Mouse (Mus musculus): Measurements from ENCODE around the gene Clic5.
"Not testable (repeated sequence)": the region's sequence is repeated elsewhere in the genome, so short reads cannot be mapped to it uniquely, and the experiment has no call there.

Clic5 gene

DNA sequence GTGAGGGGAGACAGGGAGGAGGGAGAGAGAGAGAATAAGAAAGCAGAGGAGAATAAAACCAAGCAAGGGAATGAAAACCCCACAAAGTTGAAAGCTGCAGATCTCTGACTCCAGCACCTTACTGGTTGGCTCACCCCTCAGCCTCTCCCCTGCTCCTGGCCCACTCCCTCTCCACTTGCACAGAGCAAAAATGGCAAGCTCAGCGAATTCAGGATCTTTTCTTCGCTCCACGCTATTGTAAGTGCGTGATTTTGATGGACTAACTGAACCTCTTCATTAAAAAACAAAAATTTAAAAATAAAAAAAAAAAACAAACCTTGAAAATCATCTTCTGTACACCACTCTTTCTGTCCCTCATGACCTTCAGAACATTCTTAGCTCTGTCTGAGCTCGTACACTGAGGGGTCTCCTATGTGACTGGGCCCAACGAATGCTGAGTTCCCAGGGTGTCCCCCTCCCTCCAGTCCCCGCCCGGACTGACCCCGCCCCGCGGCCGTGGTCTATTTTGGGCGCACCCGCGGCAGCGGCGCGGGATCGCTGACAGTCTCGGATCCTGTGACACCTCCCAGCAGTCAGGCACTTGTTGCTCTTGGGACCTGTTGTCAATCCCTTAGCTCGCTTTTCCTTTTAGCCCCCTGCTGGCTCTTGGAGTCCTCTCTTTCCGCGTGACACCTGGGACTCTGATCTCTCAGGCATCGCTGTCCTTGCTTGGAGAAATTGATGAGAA lies at the start of gene Clic5:
Gene Clic5, plus strand, starts transcription at position 543 of the 727 bp plus-strand sequence.
- DNase-seq (ENCODE audit: low read depth in 2 of 2, low spot score in 2 of 2): peak in 1 of 2 experiments; percentile 20

DNA sequence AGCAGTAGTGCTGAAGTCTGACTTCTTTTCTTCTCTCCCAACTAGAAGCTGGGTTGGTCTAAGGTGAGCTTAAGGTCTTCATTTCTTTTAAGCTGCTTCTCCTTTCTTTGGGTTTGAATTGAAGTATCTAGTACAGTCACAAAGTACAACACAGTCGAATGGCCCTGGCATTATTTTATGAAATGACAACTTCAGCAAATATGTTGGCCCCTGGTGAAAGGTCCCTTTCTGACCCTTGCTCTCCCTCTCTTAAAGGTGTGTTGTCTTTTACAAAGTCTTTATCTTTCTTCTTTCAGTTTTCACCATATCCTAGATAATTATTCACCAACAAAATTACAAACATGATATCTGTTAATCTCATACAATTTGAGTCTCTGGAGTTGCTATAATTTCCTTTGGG lies 42.6 kb upstream of the Clic5 start:
- no peak for DNase-seq (ENCODE audit: low read depth in 2 of 2, low spot score in 2 of 2)

DNA sequence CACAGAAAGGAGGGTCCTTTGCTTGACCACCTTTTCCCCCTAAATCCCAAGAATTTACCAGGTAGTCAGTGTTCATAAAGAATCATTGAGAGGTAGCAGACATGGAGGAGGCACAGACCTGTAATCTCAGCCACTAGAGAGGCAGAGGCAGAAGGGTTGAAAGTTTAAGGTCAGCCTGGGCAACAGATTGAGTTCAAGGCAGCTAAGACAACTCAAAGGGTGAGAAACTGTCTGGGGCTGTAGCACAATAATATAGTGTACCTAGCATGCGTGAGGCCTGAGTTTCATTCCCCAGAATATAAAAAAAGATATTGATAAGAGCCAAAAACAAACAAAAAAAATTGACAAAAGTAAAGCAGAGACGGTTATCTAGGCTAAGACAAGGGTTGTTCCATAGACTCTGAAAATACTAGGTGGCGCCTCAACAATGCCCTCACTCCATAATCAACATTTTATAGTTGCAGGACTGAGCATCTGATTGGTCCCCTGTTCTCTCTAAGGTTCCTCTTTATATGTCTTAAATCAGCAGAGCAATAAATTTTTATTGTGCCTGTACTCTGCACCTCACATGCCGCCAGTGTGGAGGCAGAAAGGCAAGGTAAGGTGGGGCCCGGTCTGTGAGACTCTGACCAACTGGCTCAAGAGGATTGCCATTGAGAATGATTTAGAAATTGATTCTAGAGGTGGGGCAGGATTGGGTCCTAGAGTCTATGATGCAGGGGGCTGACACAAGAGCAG lies 40.1 kb upstream of the Clic5 start:
- DNase-seq (ENCODE audit: low read depth in 2 of 2, low spot score in 2 of 2): no peak

DNA sequence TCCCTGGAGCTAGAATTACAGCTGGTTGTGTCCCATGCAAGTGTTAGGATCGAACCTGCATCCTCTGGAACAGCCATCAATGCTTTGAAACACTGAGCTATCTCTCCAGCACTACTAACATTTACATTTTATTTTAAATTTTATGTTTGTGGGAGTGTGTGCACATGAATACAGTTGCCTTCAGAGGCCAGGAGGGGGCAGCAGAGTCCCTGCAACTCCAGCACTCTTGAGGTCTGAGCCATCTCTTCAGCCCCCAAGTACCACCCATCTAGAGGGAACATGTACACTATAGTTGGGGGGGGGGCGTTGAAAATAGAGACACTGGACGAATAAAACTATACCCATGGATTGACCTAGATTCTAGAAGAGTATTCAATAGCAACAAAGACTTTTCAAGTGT lies 37.3 kb upstream of the Clic5 start:
- DNase-seq (ENCODE audit: low read depth in 2 of 2, low spot score in 2 of 2): no peak

DNA sequence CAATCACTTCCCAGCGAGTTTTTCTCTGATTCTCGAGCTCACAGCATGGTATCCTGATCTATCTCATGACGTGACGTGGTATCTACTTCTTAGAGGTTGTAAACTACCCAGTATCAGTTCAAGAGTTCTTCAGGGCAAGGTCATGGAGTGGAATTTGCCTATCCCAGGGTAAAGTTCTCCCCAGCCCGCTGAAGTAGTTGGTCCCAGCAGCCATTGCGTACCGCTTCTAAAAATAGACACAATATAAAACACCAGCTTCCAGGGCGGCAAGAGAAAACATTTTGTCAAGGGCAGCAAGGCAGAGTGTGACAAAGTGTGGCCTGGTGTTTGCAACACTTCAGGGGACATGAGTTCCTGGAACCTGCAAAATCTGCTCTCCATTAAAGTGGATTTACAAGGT lies 36.5 kb upstream of the Clic5 start:
- no peak for DNase-seq (ENCODE audit: low read depth in 2 of 2, low spot score in 2 of 2)

DNA sequence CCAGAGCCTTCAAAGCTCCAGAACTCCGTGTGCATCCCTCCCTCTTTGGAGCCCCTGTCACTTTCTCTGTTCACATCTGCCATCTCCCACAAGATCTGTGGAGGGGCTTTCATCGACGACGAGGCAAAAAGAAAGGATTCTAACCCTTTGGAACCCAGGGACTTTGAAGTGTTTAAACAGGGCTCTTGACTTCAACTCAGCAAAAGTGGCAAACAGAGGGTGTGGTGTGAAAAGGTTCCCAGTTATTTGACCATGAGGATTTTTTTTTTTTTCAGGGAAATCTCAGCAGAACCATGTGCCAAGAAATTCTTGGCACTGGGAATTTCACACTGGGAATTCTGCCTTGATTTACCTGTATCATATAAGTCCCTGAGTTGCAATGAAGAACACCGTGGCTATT lies 34.5 kb upstream of the Clic5 start:
- no peak for DNase-seq (ENCODE audit: low read depth in 2 of 2, low spot score in 2 of 2)

DNA sequence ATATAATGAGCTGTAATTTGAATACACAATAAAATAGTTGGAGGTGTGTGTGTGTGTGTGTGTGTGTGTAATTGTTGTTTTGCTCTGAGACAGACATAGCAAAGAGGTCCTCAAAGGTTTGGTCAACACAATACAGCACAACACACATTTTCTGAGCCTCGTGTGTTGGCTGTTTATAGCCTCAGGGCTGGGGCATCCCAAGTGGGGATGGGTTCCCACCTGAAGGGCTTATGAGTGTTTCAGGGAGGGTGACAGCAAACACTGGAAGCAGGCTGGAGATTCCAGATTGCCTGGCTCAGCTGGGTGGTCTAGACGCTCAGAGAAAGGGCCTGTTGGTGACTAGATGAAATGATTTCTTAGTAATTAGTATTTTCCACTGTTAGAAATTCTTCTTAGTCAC lies 33.2 kb upstream of the Clic5 start:
- no peak for DNase-seq (ENCODE audit: low read depth in 2 of 2, low spot score in 2 of 2)

DNA sequence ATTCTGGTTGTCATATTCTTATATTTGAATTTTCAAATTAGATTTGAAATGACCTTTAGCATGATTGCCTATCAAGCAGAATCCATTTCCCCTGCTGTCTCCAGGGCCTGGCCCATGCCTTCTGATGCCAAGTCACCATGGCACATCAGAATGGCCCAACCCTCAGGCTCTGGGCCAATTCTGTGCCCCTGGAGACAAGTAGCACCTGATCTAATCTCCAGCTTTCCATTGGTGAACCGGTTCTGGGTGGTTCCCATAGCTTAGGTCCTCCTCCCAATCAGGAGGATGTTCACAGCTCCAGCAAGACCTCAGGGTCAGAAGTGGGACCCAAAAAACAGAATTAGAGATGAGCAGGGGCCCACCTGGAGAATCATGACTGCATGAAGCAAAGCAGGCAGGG lies 30.2 kb upstream of the Clic5 start:
- DNase-seq (ENCODE audit: low read depth in 2 of 2, low spot score in 2 of 2): no peak

DNA sequence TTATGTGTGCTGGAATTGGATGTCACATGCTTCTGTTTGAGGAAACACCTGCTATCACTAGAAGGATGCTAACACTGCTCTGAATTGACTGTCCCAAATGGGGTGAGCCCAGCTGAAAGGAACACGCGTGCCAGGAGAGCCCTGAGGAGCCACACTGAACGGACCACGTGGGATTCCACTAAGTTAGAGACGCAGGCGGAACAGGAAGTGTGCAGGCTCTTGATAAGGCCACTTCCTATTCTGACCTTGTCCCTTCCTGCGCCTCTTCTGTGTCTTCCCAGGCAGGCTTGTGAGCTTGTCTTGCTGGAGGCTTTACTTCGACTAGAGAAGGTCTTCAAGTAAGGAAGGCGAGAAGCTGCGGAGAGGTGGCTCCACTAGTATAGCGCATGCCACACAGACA lies 27.9 kb upstream of the Clic5 start:
- DNase-seq (ENCODE audit: low read depth in 2 of 2, low spot score in 2 of 2): no peak

DNA sequence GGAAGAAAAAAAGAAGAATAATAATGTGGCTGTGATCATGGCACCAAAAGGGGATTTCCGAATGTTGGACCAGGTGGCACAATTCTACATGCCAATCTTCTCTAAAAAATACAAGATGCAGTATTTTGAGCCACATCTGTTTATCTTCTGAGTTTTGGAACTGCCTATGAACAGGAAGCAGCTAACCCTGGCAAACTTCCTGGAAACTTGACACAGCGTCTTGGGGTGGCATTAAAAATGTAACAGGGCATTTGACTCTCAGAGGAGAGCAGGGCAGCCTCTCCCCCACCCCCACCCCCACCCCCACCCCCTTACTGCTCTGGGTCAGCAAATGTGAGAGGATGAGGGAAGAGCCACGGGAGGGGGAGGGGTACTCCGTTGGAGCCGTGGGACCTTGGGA lies 25.9 kb upstream of the Clic5 start:
- DNase-seq (ENCODE audit: low read depth in 2 of 2, low spot score in 2 of 2): no peak

DNA sequence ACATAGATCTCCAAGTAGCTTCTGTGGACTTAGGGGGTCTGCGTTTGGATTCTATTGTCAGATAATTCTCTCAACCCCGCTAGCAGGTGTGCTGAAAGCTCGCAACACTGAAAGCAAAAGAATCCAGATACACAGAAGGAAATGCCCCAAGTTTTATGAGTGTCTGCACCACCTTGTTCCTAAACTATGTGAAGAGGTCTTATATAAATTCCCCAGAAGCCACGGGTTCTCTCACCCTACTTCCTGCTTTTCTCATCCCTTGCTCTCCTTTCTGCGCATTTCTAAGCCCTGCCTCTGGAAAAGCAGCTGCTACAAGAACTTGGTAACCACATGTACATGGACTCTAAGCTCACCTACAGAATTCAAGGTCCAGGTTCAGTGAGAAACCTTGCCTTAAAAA lies 25.4 kb upstream of the Clic5 start:
- DNase-seq (ENCODE audit: low read depth in 2 of 2, low spot score in 2 of 2): no peak

DNA sequence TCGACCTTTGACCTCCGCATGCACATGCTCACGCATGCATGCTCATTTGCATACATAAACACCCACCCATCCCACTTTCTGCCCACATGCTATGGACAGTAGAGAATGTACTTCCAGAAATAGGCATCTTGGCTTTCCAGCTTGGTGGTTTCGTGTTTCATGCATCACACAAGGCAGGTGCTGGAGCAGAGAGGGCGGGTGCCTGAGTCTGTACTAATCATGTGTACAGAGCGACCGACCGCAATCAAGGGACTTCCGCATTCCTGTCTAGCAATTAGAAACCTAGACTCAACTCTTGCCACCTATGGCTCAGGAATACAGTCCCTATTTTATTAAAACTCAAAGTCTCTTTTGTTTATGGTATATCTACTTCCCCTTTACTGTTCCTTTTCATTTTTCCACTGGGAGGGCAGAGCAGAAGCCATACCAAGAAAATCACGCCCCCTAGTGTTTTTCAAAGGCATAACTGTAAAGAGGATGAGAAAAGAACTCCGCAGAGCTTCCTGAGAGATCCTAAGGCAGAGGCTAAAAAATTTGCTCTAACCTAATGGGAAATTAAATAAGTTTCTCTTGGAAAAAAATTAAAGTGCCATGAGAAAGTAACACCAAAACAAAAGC lies 22.5 kb upstream of the Clic5 start:
- no peak for DNase-seq (ENCODE audit: low read depth in 2 of 2, low spot score in 2 of 2)

DNA sequence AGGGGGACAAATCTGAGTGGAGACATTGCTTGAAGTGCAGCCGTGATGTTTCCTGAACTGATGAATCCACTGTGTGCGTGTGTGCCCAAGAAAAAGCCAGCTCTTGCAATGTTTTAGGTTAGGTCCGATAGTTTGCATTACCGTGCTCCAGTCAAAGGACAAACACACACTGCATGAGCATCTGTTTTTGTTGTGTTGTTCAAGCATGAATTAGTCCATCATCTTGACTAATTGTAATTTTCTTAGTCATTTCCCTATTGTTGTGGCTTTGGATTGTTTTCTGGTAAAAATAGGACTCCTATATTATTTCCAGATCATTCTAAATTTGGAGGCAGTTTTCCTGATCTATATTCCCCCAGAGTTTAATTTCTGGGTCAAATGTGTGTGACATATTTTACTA lies 18.7 kb upstream of the Clic5 start:
- DNase-seq (ENCODE audit: low read depth in 2 of 2, low spot score in 2 of 2): no peak

DNA sequence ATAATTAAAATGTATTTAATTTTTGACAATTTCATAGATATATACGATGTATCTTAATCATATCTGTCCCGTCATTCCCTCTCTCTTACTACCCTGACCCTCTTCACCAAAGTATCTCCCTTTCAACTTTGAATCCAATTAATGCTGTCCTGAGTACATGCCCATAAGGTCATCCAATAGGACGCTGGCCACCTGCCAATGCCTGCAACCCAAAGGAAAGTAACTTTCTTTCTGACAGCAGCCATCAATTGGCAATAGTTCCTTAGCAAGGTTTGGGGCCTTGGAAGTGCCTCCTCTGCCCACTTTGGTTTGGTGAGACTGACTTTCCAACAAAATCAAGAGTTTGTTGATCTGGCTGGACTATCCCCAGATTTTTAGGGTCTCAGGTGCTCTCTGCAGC lies 18.1 kb upstream of the Clic5 start:
- no peak for DNase-seq (ENCODE audit: low read depth in 2 of 2, low spot score in 2 of 2)

DNA sequence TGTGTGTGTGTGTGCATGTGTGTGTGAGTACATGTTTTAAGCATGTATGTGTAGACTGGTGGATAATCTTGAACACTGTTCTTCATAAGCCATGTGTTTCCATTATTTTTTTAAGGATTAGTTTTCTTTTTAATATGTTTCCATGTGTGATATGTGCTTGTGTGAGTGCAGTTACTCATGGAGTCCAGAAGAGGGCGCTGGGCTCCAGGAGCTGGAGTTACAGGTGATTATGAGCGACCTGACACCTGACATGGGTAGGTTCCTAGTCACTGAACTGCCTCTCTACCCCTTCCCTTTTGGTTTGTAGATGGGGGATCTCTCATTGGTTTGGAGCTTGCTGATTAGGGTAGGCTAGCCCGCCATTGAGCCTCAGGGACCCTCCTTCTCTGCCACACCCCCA lies 16.5 kb upstream of the Clic5 start:
- DNase-seq (ENCODE audit: low read depth in 2 of 2, low spot score in 2 of 2): no peak

DNA sequence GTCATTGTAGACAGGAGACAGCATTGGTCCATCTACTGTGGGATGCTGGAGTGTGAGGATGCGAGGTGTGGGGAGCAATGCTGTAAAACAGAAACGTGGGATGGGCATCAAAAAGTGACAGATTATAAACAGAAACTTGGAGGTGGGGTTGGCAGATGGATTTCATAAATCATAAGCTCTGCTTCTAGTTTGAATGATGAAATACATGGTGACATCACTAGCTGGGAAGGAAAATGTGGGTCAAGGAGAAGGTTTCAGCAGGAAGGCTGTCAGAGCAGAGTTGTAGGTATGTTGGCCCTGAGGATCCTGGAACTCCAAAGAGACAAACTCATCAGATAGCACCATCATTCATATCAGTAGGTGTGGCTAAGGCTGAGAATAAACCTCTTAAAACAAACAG lies 15.0 kb upstream of the Clic5 start:
- no peak for DNase-seq (ENCODE audit: low read depth in 2 of 2, low spot score in 2 of 2)

DNA sequence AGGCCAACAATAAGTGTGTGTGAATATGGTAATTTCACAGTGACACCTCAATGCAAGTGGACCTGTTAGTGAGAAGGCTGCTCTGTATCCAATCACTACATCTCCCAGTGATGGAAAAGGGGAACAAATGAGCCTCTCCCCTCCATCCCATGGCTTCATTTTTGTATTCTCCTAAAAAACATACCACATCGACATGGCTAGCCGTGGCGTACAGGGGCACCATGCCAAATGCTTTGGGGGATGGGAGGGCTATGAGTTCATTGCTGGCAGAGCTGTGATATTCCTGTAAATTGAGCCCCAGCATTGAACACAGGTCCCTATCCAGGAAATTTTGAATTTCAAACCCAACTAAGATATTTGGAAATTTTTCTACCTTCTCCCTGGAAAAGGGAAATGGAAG lies 11.1 kb upstream of the Clic5 start:
- no peak for DNase-seq (ENCODE audit: low read depth in 2 of 2, low spot score in 2 of 2)

DNA sequence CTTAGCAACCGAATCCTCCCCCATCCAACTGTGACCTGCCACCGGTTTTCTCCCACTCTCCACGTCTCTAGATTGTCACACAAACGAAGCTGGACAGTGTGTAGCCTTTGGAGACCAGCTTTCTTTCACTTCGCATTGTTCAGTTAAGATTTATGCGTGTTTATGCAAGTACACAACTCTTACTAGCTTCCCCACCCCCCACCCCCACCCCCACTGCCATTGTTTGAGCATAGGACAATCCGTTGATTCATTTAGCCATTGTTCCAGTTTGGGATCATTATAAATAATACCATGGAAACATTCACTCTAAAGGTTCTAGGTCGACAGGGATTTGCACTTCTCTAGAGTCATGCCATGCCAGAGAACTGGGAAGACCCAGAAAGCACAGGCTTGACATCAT lies 7.0 kb upstream of the Clic5 start:
- DNase-seq (ENCODE audit: low read depth in 2 of 2, low spot score in 2 of 2): no peak

DNA sequence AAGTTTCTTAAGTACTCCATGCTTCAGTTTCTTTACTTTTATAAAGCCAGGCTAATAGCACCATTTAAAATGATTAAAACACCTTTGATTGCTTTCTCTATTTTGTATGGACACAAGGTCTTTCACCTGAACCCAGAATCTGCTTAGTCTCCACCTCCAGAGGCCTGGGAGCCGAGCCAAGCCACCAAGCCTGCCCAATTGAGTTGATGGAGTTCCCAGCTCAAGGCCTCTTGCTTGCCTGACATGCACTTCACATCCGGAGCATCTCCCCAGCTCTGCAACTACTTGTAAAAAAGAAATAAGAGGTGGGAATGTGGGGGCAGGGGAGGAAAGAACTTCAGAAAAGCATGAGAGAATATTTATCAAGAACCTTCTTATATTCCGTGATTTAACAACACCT lies 1.5 kb upstream of the Clic5 start:
- no peak for DNase-seq (ENCODE audit: low read depth in 2 of 2, low spot score in 2 of 2)

DNA sequence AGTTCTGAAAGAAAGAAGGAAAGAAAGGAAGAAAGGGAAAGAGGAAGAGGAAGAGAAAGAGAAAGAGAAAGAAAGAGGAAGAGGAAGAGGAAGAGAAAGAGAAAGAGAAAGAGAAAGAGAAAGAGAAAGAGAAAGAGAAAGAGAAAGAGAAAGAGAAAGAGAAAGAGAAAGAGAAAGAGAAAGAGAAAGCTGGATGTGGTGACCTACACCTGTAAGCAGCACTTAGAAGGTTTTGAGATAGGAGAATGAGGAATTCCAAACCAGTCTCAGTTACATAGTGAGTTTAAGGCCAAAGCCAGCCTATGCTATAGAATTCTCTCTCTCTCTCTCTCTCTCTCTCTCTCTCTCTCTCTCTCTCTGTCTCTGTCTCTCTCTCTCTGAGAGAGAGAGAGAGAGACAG lies 847 bp upstream of the Clic5 start:
- not testable (repeated sequence) for DNase-seq (ENCODE audit: low read depth in 2 of 2, low spot score in 2 of 2)

DNA sequence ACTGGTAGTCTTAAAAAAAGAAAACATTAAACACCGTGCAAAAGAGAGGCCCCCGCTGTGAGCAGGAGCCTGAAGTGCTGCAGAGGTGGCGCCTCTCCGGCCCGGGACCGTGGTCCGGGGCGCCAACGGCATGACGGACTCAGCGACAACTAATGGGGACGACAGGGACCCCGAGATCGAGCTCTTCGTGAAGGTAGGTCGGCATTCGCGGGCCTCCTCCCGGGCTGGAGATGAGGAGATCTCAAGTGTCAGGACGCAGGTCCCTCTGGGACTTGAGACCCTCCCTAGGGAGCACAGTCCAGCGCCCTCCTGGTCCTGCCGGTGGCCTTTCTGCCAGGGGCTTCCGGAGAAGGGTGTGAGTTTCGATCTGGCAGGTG lies 373 bp downstream of the Clic5 start:
- DNase-seq (ENCODE audit: low read depth in 2 of 2, low spot score in 2 of 2): peak in 1 of 2 experiments; percentile 2

DNA sequence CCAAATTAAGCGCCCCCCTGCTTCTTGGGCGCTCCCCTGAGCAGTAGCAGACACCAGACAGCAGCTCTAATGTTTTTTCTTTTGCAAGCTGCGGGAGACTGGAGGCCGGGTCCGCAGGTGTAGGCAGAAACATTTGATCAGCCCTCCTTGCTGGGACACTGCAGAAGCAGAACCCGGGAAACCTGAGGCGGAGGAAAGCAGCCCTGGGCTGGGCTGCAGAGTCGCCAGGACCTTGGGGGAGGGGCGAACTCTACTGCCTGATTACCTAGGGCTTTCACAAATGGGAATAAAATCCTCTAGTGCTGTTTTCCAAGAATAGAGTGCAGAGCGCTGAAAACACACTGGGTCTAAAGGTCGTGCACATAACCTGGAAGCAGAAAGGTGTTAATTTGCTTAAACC lies 1.3 kb downstream of the Clic5 start:
- DNase-seq (ENCODE audit: low read depth in 2 of 2, low spot score in 2 of 2): no peak

DNA sequence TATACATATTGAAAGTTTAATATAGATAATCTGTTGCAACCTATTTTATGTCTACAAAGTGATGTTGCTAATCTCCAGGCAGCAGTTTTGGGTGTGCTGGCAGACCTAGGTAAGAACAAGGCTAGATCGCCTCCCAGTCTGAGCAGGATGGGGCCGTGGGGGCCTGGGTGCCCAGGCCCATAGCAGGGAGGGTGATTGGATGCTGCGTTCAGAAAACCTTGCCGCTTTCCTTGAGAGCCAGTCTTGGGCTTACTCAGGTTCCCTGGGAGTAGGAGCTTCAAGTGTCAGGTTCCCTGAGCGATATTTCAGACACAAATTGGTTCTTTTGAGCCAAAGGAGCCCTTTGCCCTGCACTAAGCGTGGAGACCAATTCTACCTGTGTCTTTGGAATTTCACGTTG lies 1.9 kb downstream of the Clic5 start:
- no peak for DNase-seq (ENCODE audit: low read depth in 2 of 2, low spot score in 2 of 2)

Data from CD8-positive naive resting alpha-beta T cell, adult 2 months (primary cell).